Mouse (Mus musculus): ENCODE measurements around the gene Gm20219. TPM values are rescaled to one million over a fixed set of nuclear protein-coding genes. Genes with fewer than 3 reads are reported as not detected.

Gm20219 gene
- total RNA-seq, 2 experiments from 2014 or later = 2.5 to 4.0 TPM

- no peak for DNase-seq (ENCODE audit: extremely low spot score in 1 of 2, low spot score in 2 of 2)
- intact Hi-C loops (cut with DNase I) = no loop called here
Measured at GRCm38 (mm10) chr17:56540562-56540975, 13.6 kb downstream of the Gm20219 start.

GRCm38 (mm10) chr17:56537912-56538311 lies 16.3 kb downstream of the Gm20219 start:
- peak; percentile 37 for TF ChIP-seq CTCF (IDR thresholded peaks at IDR 0.05)
- intact Hi-C loops (cut with DNase I) = no loop called here
- peak in 1 of 2 experiments; percentile 11 for DNase-seq (ENCODE audit: extremely low spot score in 1 of 2, low spot score in 2 of 2)
- no peak overlapping the region for H3K4me3 ChIP-seq
- H3K27ac ChIP-seq = no peak overlapping the region

More at GRCm38 (mm10) chr17:56540562-56540975, 13.6 kb downstream of the Gm20219 start:
- no peak for TF ChIP-seq CTCF (IDR thresholded peaks at IDR 0.05)
- H3K27ac ChIP-seq = no peak overlapping the region
- H3K4me3 ChIP-seq = no peak overlapping the region

- Histone ChIP-seq H3K4me3 (no peak overlapping the region), H3K27ac (no peak overlapping the region)
- DNase-seq (ENCODE audit: extremely low spot score in 1 of 2, low spot score in 2 of 2) = no peak
- no peak for TF ChIP-seq CTCF (IDR thresholded peaks at IDR 0.05)
- intact Hi-C loops (cut with DNase I) = no loop called here
Measured at GRCm38 (mm10) chr17:56536874-56537273, 17.3 kb downstream of the Gm20219 start.

GRCm38 (mm10) chr17:56536192-56536591 lies 18.0 kb downstream of the Gm20219 start:
- no peak for TF ChIP-seq CTCF (IDR thresholded peaks at IDR 0.05)
- DNase-seq (ENCODE audit: extremely low spot score in 1 of 2, low spot score in 2 of 2) = peak in 1 of 2 experiments; percentile 15
- Histone ChIP-seq H3K4me3 (no peak overlapping the region), H3K27ac (peak overlapping the region; percentile 47; the same call in 1 of the 2 replicates)
- intact Hi-C loops (cut with DNase I) = no loop called here

- intact Hi-C loops (cut with DNase I) = no loop called here
- Histone ChIP-seq H3K27ac (no peak overlapping the region), H3K4me3 (no peak overlapping the region)
- no peak for DNase-seq (ENCODE audit: extremely low spot score in 1 of 2, low spot score in 2 of 2)
- TF ChIP-seq CTCF (IDR thresholded peaks at IDR 0.05) = no peak
Measured at GRCm38 (mm10) chr17:56524943-56525342, 29.2 kb downstream of the Gm20219 start.

GRCm38 (mm10) chr17:56522744-56523143 lies 31.4 kb downstream of the Gm20219 start:
- peak in 1 of 2 experiments; percentile 6 for DNase-seq (ENCODE audit: extremely low spot score in 1 of 2, low spot score in 2 of 2)

GRCm38 (mm10) chr17:56515690-56516410 lies 38.3 kb downstream of the Gm20219 start:
- TF ChIP-seq CTCF (IDR thresholded peaks at IDR 0.05) = no peak
- DNase-seq (ENCODE audit: extremely low spot score in 1 of 2, low spot score in 2 of 2) = peak in 1 of 2 experiments; percentile 9
- Histone ChIP-seq H3K4me3 (no peak overlapping the region), H3K27ac (no peak overlapping the region)
- intact Hi-C loops (cut with DNase I) = no loop called here

More at GRCm38 (mm10) chr17:56522744-56523143, 31.4 kb downstream of the Gm20219 start:
- intact Hi-C loops (cut with DNase I) = no loop called here
- TF ChIP-seq CTCF (IDR thresholded peaks at IDR 0.05) = no peak
- H3K27ac ChIP-seq = no peak overlapping the region
- no peak overlapping the region for H3K4me3 ChIP-seq

- intact Hi-C loops (cut with DNase I) = no loop called here
- peak in 1 of 2 experiments; percentile 8 for DNase-seq (ENCODE audit: extremely low spot score in 1 of 2, low spot score in 2 of 2)
- Histone ChIP-seq H3K27ac (no peak overlapping the region), H3K4me3 (no peak overlapping the region)
- no peak for TF ChIP-seq CTCF (IDR thresholded peaks at IDR 0.05)
Measured at GRCm38 (mm10) chr17:56514916-56515315, 39.3 kb downstream of the Gm20219 start.

GRCm38 (mm10) chr17:56514330-56514729 lies 39.9 kb downstream of the Gm20219 start:
- DNase-seq (ENCODE audit: extremely low spot score in 1 of 2, low spot score in 2 of 2) = no peak
- TF ChIP-seq CTCF (IDR thresholded peaks at IDR 0.05) = no peak
- intact Hi-C loops (cut with DNase I) = no loop called here
- no peak overlapping the region for H3K4me3 ChIP-seq
- no peak overlapping the region for H3K27ac ChIP-seq

GRCm38 (mm10) chr17:56512310-56512709 lies 41.9 kb downstream of the Gm20219 start, which contains the start of gene Znrf4:
Znrf4 (minus strand) TSS chr17:56512431.
- no peak within 1 kb of the TSS for H3K27ac ChIP-seq
- peak in 1 of 2 experiments; percentile 8 for DNase-seq (ENCODE audit: extremely low spot score in 1 of 2, low spot score in 2 of 2)
- intact Hi-C loops (cut with DNase I) = no loop called here
- no peak for TF ChIP-seq CTCF (IDR thresholded peaks at IDR 0.05)
- no peak within 1 kb of the TSS; the same call in 1 of the 2 replicates for H3K4me3 ChIP-seq

GRCm38 (mm10) chr17:56511707-56512090 lies 42.5 kb downstream of the Gm20219 start:
- TF ChIP-seq CTCF (IDR thresholded peaks at IDR 0.05) = no peak
- H3K4me3 ChIP-seq = no peak overlapping the region
- peak in 1 of 2 experiments; percentile 11 for DNase-seq (ENCODE audit: extremely low spot score in 1 of 2, low spot score in 2 of 2)

GRCm38 (mm10) chr17:56510970-56511706 lies 43.0 kb downstream of the Gm20219 start:
- intact Hi-C loops (cut with DNase I) = no loop called here
- no peak overlapping the region; the same call in 1 of the 2 replicates for H3K4me3 ChIP-seq
- peak in 1 of 2 experiments; percentile 10 for DNase-seq (ENCODE audit: extremely low spot score in 1 of 2, low spot score in 2 of 2)
- H3K27ac ChIP-seq = no peak overlapping the region
- no peak for TF ChIP-seq CTCF (IDR thresholded peaks at IDR 0.05)

More at GRCm38 (mm10) chr17:56511707-56512090, 42.5 kb downstream of the Gm20219 start:
- no peak overlapping the region for H3K27ac ChIP-seq
- intact Hi-C loops (cut with DNase I) = no loop called here
